Mouse (Mus musculus) thymus, postnatal 25 days (tissue): ENCODE data around the gene Sgms1.
A peak's percentile ranks its signal among the peaks of the same experiment; 100 is the strongest.

Experiments
- DNase-seq: peaks from one replicate; pipeline ENCODE4 v3.0.0; 2022

Gene Sgms1

GRCm38 (mm10) chr19:32389001-32389871, at the start of gene Sgms1:
TSS of gene Sgms1 (minus strand) at chr19:32389714.
- DNase-seq = peak; percentile 74

DNA sequence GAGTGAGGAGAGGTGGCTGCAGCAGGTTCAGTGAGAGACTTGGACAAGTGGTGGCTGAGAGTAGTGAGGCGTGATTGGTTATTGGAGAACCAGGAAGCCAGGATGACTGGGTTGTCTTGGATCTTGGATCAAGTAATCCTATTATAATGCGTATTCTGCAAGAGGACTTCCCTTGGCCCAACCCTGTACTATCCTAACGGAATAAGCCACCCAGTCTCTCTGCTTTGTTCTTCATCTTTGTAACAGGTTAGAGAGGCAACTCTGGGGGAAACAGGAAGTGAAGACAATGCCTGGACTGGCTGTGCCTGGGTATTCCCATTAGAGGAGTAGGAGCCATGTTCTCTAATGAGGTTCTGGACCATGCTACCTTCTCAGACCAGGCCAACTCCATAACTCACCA, 36.3 kb upstream of the Sgms1 start:
- DNase-seq = no peak

DNA sequence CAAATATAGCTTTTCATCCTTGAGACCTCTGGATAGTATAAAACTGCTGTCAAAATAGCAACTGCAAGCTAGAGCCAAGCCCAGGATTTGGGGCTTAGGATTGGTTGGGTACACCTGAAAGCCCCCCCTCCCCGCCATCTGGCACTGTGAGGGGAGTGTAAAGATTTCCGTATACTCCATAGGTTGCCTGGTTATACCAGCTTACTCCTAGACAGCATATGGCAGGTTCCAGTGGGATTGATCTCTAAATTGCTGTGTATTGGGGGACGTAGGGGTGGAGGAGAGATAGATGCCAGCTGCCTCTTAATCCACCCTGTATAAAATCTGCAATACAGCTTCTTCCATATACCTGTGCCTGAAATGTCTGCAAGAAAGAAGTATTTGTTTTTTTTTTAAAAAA, 35.2 kb upstream of the Sgms1 start:
- DNase-seq = no peak

DNA sequence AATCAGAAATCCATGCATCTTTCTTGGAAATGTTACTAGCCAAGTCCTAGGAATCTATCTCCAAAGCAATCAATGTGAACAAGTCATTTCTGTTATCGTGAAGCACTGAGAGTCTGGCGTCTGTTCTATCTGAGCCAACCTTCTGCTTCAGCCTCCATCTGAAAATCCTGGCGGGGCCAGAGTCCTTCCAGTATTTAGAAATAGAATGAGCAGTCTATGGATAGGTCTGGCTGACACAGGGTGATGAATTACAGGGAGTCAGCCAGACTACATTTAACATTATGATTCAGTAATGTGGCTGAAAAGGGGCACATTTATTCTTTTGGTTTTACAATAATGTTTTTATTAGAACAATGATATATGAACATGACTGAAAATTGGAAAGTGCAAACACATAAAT, 29.6 kb upstream of the Sgms1 start:
- DNase-seq = no peak

GRCm38 (mm10) chr19:32416692-32417317, 27.3 kb upstream of the Sgms1 start:
- DNase-seq = no peak

DNA sequence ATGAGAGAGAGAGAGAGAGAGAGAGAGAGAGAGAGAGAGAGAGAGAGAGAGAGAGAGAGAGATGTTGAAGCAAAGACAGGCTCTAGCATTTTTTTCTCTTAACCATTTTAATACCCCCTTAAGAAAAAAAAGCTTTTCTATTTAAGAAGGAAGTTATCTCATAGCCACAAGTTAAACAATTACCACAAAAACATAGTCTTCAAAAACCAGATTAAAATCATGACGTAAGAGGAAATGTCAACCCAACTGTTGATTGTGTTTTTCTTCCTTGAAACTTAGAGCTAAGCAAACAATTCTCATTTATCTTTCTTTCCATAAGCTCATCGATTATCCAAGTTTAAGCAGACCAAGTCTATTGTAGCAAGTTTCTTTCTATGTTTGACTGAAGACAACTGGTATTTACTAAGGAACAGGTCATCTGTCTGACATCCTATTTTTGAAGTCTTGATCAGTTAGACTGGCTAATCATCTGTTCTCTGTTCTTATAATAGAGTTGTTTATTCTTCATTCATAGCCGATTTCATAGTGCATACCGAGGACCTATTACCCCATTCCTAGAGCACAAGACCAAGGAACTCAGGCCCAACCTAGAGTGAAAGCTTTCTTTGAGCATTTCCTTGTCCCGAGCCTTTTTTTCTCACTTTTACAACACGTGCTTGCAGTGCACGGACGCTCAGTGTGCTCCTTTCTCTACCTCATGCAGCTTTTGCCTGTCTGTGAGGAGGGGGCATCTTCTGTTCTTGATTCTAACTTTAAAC, 20.3 kb upstream of the Sgms1 start:
- no peak for DNase-seq

GRCm38 (mm10) chr19:32406717-32407116, 17.2 kb upstream of the Sgms1 start:
- peak; percentile 55 for DNase-seq

DNA sequence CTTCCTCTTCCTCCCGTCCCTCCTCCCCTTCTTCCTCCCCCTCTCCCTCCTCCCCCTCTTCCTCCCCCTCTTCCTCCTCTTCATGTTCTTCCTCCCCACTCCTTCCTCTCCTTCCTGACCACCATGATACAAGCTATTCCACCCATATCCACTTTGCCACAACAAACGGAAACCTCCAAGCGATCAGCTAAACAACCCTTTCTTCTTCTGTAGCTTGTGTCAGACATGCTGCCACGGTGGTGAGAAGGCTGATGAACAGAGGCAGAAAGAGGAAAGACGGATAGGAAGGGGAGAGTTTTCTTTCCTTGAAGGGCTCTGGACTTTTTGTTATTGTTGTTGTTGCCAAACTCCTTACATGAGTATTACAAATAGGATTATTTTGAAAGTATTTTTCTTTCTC, 14.9 kb upstream of the Sgms1 start:
- no peak for DNase-seq

DNA sequence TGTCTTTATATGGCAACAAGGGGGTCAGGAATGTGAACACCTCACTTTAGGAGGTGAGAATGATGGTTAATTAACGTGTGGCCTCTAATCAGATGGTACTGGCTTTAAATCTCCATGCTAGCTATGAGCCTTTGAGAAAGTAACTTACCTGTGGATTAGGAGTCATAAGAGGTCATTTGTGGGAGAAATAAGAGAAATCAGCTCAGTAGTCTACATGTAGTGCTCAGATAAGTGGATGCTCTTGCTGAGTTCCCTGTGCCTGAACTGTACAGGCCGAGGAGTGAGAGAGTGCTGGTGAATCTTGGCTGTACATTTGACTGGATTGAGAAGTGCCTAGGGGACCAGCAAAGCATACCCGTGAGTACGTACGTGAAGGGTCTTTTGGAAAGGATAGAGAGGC, 14.3 kb upstream of the Sgms1 start:
- no peak for DNase-seq

DNA sequence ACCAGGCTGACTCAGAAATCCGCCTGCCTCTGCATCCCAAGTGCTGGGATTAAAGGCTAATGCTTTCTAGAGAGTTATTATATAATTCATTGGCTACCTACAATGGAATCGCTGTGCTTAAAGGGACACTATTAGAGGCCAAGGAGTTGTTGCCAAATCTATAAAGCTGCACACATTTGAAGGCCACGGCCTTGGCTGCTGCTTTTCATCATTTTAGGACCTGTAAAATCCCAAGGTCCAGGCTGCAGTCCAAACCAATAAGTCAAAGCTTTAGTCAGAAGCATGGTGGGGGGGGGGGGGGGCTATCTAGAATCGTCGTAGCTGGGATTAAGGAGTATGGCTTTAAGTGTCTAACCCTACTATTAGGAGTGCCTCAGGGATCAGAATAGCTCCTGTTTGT, 9.0 kb upstream of the Sgms1 start:
- no peak for DNase-seq

- no peak for DNase-seq
These were observed 6.8 kb upstream of the Sgms1 start for GRCm38 (mm10) chr19:32396303-32396702.

- DNase-seq = no peak
These were observed 5.3 kb upstream of the Sgms1 start for GRCm38 (mm10) chr19:32394825-32395224.

GRCm38 (mm10) chr19:32393758-32394450, 4.4 kb upstream of the Sgms1 start:
- DNase-seq = no peak

GRCm38 (mm10) chr19:32393092-32393745, 3.7 kb upstream of the Sgms1 start:
- no peak for DNase-seq

DNA sequence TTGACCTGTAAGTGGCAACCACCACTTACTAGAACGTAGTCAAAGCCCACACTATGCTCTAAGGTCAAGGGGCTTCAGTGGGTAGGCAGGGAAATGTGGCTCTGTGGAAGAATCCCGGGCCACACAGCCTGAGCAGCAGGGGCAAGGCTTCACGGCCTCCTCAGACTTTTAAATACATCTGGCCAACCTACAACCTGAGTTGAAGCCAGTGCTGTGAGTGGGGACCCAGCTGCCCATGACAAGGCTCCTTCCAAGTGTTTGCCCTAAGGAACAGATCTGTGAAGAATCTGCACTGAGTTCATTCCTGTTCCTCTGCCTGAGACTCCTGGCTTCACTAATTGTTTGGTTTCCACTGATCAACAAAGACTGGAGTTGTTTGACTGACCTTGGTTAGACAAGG, 1.9 kb upstream of the Sgms1 start:
- DNase-seq = no peak

- DNase-seq = no peak
These were observed 602 bp upstream of the Sgms1 start for GRCm38 (mm10) chr19:32390116-32390515.

- peak; percentile 70 for DNase-seq
These were observed 1.2 kb downstream of the Sgms1 start for GRCm38 (mm10) chr19:32388191-32388921.

DNA sequence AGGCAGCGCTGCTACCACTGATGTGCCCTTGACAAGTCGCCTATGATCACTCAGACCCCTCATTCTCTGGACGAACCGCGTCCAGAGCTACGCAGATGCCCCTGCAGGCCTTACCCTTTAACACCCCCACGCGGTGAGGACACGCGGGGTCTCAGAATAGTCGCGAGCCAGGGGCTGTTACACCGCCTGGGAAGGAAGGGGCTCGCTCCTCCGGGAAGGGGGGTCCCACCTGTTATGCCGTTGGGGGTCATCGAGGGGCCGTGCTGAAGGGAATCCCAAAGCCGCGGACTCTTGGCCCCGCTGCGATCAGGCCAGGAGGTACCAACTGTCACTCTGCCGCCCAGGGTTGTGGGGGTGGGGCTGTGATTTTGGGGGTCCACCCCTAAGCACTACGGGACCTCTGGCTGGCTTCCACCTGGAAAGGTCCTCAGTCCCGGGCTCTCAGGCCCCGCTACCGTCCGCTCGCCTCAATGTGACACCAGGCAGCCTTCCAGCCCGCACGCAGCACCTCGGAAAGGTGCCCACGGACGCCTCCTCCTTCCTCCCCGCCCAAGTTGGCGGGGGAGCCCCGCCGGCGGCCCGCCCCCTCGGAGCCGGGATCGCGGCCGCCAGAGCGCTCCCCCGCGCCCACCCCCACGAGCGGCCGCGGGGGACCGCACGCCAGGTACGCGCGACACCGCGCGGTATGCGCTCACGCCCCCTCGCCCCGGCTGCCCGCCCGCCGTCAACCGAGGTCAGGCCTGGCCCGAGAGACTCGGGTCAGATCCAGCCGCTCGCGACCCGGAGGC, 1.9 kb downstream of the Sgms1 start:
- no peak for DNase-seq

GRCm38 (mm10) chr19:32386556-32387402, 2.7 kb downstream of the Sgms1 start:
- no peak for DNase-seq

- no peak for DNase-seq
These were observed 5.8 kb downstream of the Sgms1 start for GRCm38 (mm10) chr19:32383738-32384137.
